Mouse (Mus musculus): ENCODE measurements around the gene Serpina10.
"Not testable (repeated sequence)": the region's sequence is repeated elsewhere in the genome, so short reads cannot be mapped to it uniquely, and the experiment has no call there.

DNA sequence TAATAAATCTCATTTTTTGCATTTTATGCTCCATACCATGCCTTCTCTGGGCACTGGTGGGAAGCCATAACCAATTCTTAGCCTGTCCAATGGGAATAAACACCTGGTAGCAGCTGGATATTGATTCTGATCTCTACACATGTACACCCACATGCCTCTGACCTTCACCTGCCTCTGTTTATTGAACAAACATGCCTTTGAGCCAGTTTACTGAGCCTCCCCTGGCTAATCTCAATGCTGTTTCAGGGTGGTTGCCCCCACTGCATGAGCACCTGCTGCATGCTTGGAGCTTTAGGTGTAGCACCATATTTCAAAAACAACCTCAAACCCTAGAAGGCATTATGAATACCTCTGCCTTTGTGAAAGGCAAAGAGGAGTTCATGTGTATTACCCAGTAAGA, 30.8 kb upstream of the Serpina10 start:
- TF ChIP-seq CTCF (conservative IDR thresholded peaks at IDR 0.05; ENCODE audit: insufficient read depth, insufficient read length, low read depth, low read length); POLR2A (IDR thresholded peaks at IDR 0.05; ENCODE audit: low read depth, low read length): not testable (repeated sequence)

Measured in kidney, adult 2 months (tissue).